Mouse (Mus musculus): ENCODE measurements around the gene Gsdmc4. TPM values are rescaled to one million over a fixed set of nuclear protein-coding genes. Genes with fewer than 3 reads are reported as not detected.

Gene Gsdmc4
- total RNA-seq, 2 experiments from 2014 or later: 0.13 to 0.18 TPM

Other genes starting within 250 kb of the Gsdmc4 start
- not detected in 2 replicates for gene Gsdmc2, start 67.1 kb downstream of the Gsdmc4 start, total RNA-seq (2015)
- not detected in 2 replicates for gene Gsdmc2, start 67.1 kb downstream of the Gsdmc4 start, total RNA-seq (2017)
- gene Gsdmc3, start 33.7 kb downstream of the Gsdmc4 start, total RNA-seq (2015): not detected in 2 replicates
- gene Gsdmc3, start 33.7 kb downstream of the Gsdmc4 start, total RNA-seq (2017): not detected in 2 replicates
- gene Fam49b, start 148.2 kb upstream of the Gsdmc4 start, total RNA-seq (2015): 730 and 796 TPM in 2 replicates
- gene Fam49b, start 148.2 kb upstream of the Gsdmc4 start, total RNA-seq (2017): 481 and 508 TPM in 2 replicates